Mouse (Mus musculus) thymus, postnatal 25 days (tissue): ENCODE measurements around the gene Adcy7.

Experiments used
- DNase-seq: peaks from one replicate; pipeline ENCODE4 v3.0.0; 2022

The Adcy7 gene

GRCm38 (mm10) chr8:88339221-88339620 is 67.0 kb downstream of the Adcy7 start:
- no peak for DNase-seq

- no peak for DNase-seq
Observed at GRCm38 (mm10) chr8:88339887-88340695, 67.9 kb downstream of the Adcy7 start.

GRCm38 (mm10) chr8:88342026-88342425 is 69.8 kb downstream of the Adcy7 start:
- DNase-seq = no peak

- DNase-seq = no peak
Observed at GRCm38 (mm10) chr8:88349046-88349445, 76.8 kb downstream of the Adcy7 start.

GRCm38 (mm10) chr8:88357226-88357933 is 85.2 kb downstream of the Adcy7 start:
- no peak for DNase-seq

- no peak for DNase-seq
Observed at GRCm38 (mm10) chr8:88357946-88358345, 85.7 kb downstream of the Adcy7 start.

- DNase-seq = no peak
Observed at GRCm38 (mm10) chr8:88359959-88360358, 87.8 kb downstream of the Adcy7 start.

- DNase-seq = peak; percentile 29
Observed at GRCm38 (mm10) chr8:88361044-88361707, 89.0 kb downstream of the Adcy7 start.

GRCm38 (mm10) chr8:88361708-88362428 is 89.7 kb downstream of the Adcy7 start, which contains the start of gene Brd7:
TSS of gene Brd7 (minus strand) at chr8:88362194.
- DNase-seq = peak; percentile 89

- DNase-seq = peak; percentile 11
Observed at GRCm38 (mm10) chr8:88362446-88363150, 90.4 kb downstream of the Adcy7 start.

- no peak for DNase-seq
Observed at GRCm38 (mm10) chr8:88369221-88369620, 97.0 kb downstream of the Adcy7 start.

- no peak for DNase-seq
Observed at GRCm38 (mm10) chr8:88369805-88370204, 97.6 kb downstream of the Adcy7 start.

- no peak for DNase-seq
Observed at GRCm38 (mm10) chr8:88371522-88371921, 99.3 kb downstream of the Adcy7 start.

- DNase-seq = peak; percentile 65
Observed at GRCm38 (mm10) chr8:88376836-88377582, 104.8 kb downstream of the Adcy7 start.
